Mouse (Mus musculus) limb, embryonic 11.5 days (tissue): Measurements from ENCODE around the gene Tmod4. TPM values are rescaled to one million over a fixed set of nuclear protein-coding genes. Genes with fewer than 3 reads are reported as not detected.

Source experiments
- ATAC-seq: fragments of 200-750 bp; cut with Nextera tagmentation; 2 replicates; pipeline ENCODE4 v1.8.0; 2017; ENCODE audit warnings: low read depth; ENCODE audit not compliant: insufficient number of reproducible peaks, low FRiP score, low TSS enrichment
- DNase-seq: peaks from one replicate; pipeline ENCODE4 v3.0.0-alpha.2; 2015; ENCODE audit warnings: low spot score
- H3K27ac ChIP-seq: fragments of 300-500 bp; sonication (generic); replicated peaks from 2 replicates; pipeline ENCODE4 v1.5.1; 2014; ENCODE audit warnings: low read depth, mild to moderate bottlenecking, low read length
- H3K27me3 ChIP-seq: fragments of 300-500 bp; sonication (generic); 2 replicates; pipeline ENCODE4 v1.6.1; 2014; ENCODE audit warnings: mild to moderate bottlenecking, low read length, mixed read lengths; ENCODE audit not compliant: control insufficient read depth, insufficient read depth
- H3K36me3 ChIP-seq: fragments of 300-500 bp; sonication (generic); 2 replicates; pipeline ENCODE4 v1.6.1; 2014; ENCODE audit warnings: mild to moderate bottlenecking, low read length, moderate library complexity, mixed read lengths; ENCODE audit not compliant: control insufficient read depth, insufficient read depth
- H3K4me1 ChIP-seq: fragments of 300-500 bp; sonication (generic); 2 replicates; pipeline ENCODE4 v1.6.1; 2014; ENCODE audit warnings: low read length, mixed read lengths; ENCODE audit not compliant: control insufficient read depth, insufficient read depth
- H3K4me2 ChIP-seq: fragments of 300-500 bp; sonication (generic); 2 replicates; pipeline ENCODE4 v1.6.1; 2014; ENCODE audit warnings: low read depth, mild to moderate bottlenecking, moderate library complexity; ENCODE audit not compliant: severe bottlenecking
- H3K4me3 ChIP-seq: fragments of 300-500 bp; sonication (generic); 2 replicates; pipeline ENCODE4 v1.5.1; 2014; ENCODE audit warnings: low read depth, low read length
- H3K9ac ChIP-seq: fragments of 300-500 bp; sonication (generic); 2 replicates; pipeline ENCODE4 v1.6.1; 2014; ENCODE audit warnings: mild to moderate bottlenecking, low read length
- H3K9me3 ChIP-seq: fragments of 300-500 bp; sonication (generic); 2 replicates; pipeline ENCODE4 v1.6.1; 2016; ENCODE audit warnings: low read length; ENCODE audit not compliant: control insufficient read depth
- WGBS: fragments of 180-500 bp; shearing (Covaris S2); extraction: QIAGEN DNeasy Blood & Tissue Kit; methylation state at CpG from one replicate; pipeline ENCODE4 v1.1.7; 2014; 5-methylcytosine and 5-hydroxymethylcytosine counted together
- microRNA-seq: library from miRNA; unstranded; fragments of <30 nt; microRNA quantifications from one replicate; pipeline ENCODE4, GENCODE M21; 2016
- polyA plus RNA-seq: library from polyadenylated mRNA; unstranded; fragments of >200 nt; fragmentation: Nextera tagmentation; extraction: Ambion mirVana; gene quantifications from 2 replicates; pipeline ENCODE4 v1.2.1, GENCODE M21; 2014

Tmod4 gene
- polyA plus RNA-seq, 1 experiment from 2014 or later = 0.88 TPM

DNA sequence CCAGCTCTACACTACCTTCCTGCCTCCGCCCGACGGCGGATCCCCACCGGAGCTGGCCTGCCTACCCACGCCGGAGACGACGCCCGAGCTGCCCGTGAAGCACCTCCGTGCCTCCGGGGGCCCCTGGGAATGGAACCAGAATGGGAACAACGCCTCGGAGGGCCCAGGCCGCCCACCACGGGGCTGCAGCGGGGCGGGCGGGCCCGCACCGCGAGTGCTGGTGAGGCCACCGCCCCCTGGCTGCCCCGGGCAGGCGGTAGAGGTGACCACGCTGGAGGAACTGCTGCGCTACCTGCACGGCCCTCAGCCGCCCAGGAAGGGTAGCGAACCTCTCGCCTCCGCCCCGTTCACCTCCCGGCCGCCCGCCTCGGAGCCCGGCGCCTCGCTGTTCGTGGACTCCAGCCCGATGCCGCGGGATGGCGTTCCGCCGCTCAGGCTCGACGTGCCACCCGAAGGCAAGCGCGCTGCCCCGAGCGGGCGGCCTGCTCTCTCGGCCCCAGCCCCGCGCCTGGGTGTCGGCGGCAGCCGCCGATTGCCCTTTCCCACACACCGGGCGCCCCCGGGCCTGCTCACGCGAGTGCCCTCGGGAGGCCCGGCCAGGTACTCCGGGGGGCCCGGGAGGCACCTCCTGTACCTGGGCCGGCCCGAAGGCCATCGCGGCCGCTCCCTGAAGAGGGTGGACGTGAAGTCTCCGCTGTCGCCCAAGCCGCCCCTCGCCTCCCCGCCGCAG lies 48.4 kb downstream of the Tmod4 start:
- peak overlapping the region; percentile 11; the same call in 1 of the 2 replicates for H3K4me3 ChIP-seq
- no peaks in the 10 kb centered on the region for H3K9me3 ChIP-seq
- peaks cover 20% of the 10 kb centered on the region for H3K36me3 ChIP-seq
- peaks cover 37% of the 10 kb centered on the region for H3K27me3 ChIP-seq
- DNase-seq (peak; percentile 63), ATAC-seq (no peak)
- WGBS = 13% methylated on average over 73 of the region's 84 CpGs
- peaks cover 5% of the 10 kb centered on the region; the same call in 1 of the 2 replicates for H3K4me1 ChIP-seq
- no peak overlapping the region; the same call in 1 of the 2 replicates for H3K9ac ChIP-seq
- peak overlapping the region; percentile 44; the same call in 1 of the 2 replicates for H3K4me2 ChIP-seq
- no peak overlapping the region for H3K27ac ChIP-seq

DNA sequence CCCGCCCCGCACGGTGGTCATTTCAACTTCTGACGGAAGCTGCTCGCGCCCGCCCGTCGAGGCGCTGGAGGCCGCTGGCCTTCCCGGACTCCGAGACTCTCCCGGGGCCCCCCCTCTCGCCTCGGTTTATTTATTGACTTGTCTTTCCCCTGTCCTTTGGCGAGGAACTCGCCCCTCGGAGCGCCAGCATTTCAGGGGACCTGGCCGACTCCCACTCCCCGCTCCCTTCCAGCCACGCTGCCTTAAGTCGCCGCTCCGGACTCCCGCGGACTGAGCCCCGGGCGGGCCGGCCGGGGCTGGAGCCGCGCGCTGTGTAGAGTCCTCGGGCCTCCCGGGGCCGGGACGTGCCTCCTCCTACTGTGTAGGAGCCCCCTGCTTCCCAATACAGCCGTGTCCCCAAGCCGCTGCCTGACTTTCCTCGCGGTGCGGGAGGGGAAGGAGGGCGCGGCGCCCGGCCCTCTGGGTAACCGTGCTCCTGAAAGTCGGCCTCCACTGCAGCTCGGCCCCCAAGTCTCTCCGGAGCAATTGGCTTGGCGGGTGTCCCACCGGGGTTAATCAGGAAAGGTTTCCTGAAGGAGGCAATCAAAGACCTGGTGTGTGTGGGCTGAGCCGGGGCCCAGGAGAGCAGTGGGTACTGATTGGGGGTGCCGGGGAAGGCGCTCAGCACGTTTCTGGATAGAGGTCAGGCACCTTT lies 49.1 kb downstream of the Tmod4 start:
- H3K27ac ChIP-seq = no peak overlapping the region
- WGBS = 4% methylated on average over 58 of the region's 58 CpGs

DNA sequence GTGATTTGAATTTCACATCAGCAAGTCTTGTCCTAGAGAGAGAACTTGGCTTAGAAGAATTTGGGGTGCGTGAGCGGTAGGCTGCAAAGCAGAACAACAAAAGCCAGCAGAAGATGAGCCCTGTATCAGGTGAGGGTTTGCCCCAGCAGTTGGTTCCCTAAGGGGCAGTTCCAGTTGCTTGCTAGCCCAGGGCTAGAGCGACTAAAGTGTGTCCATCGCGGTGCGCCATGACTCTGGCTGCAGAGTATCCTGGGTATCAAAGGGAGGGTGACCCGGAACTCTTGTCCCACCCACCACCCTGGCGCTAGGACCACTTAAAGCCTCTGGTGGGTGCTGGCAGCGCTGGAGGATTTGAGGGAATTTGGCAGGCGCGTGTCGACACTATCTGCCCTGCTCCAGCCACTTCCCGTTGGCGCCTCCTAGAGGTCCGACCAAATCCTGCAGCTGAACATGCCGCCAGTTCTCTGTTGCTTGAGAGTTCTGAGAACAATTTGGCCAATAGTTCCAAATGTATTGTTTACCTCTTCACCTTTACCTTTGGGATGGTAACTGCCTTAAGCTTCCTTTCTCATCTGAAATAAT lies 49.8 kb downstream of the Tmod4 start:
- Histone ChIP-seq H3K36me3 (peaks cover 20% of the 10 kb centered on the region), H3K4me1 (peaks cover 5% of the 10 kb centered on the region; the same call in 1 of the 2 replicates), H3K4me2 (peak overlapping the region; percentile 13; the same call in 1 of the 2 replicates), H3K27ac (no peak overlapping the region), H3K27me3 (peaks cover 37% of the 10 kb centered on the region), H3K9me3 (no peaks in the 10 kb centered on the region), H3K4me3 (no peak overlapping the region), H3K9ac (no peak overlapping the region)
- DNase-seq = peak; percentile 93
- 1% methylated on average over 16 of the region's 16 CpGs for WGBS
- peak; percentile 28; the same call in 1 of the 2 replicates for ATAC-seq

More for the DNA sequence above, 49.1 kb downstream of the Tmod4 start:
- ATAC-seq (no peak), DNase-seq (peak; percentile 61)
- no peaks in the 10 kb centered on the region for H3K9me3 ChIP-seq
- peaks cover 20% of the 10 kb centered on the region for H3K36me3 ChIP-seq
- peaks cover 5% of the 10 kb centered on the region; the same call in 1 of the 2 replicates for H3K4me1 ChIP-seq
- H3K27me3 ChIP-seq = peaks cover 37% of the 10 kb centered on the region
- peak overlapping the region; percentile 44 for H3K4me2 ChIP-seq
- H3K9ac ChIP-seq = peak overlapping the region; percentile 5; the same call in 1 of the 2 replicates
- peak overlapping the region; percentile 11; the same call in 1 of the 2 replicates for H3K4me3 ChIP-seq

DNA sequence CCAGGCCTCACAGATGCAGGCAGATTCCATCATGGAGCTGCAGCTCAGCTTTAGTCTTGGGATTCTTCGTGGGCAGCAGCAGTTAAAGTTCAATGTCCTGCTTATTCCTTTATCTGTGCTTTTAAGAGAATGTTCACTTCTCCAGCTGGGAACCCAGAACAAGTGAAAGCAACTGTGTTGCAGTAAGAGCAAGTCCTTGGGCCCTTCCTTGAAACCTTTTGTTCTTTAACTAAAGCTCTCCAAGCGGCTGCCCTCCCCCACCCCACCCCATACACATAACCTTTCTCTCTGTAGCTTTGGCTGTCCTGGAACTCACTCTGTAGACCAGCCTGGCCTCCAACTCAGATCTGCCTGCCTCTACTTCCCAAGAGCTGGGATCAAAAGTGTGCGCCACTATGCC lies 52.2 kb downstream of the Tmod4 start:
- Histone ChIP-seq H3K4me3 (no peak overlapping the region), H3K9ac (no peak overlapping the region), H3K9me3 (no peaks in the 10 kb centered on the region), H3K4me1 (peaks cover 5% of the 10 kb centered on the region; the same call in 1 of the 2 replicates), H3K27me3 (peaks cover 20% of the 10 kb centered on the region), H3K4me2 (no peak overlapping the region), H3K36me3 (peaks cover 9% of the 10 kb centered on the region), H3K27ac (no peak overlapping the region)
- 69% methylated on average over 3 of the region's 3 CpGs for WGBS
- DNase-seq (no peak), ATAC-seq (no peak)

DNA sequence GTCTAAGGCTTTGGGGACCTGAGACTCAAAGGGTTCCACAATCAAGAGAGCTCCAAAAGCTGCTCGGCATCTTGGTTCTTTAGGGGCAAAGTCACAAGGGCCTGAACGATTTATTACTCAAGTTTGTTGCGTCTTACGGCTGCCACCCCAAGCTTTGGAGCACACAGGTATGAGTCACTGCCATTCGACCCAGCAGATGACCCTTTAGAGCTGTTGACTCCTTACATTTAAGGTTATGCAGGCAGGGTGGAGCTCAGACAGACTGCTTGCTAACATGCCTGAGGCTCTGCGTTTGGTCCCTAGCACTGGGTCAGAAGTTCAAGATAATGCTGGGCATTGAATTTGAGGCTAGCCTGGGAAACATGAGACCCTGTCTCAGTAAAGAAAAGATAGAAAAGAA lies 53.3 kb downstream of the Tmod4 start:
- no peak overlapping the region for H3K4me2 ChIP-seq
- DNase-seq (no peak), ATAC-seq (no peak)
- peaks cover 5% of the 10 kb centered on the region; the same call in 1 of the 2 replicates for H3K4me1 ChIP-seq
- no peak overlapping the region for H3K4me3 ChIP-seq
- H3K36me3 ChIP-seq = peaks cover under 1% of the 10 kb centered on the region; the same call in 1 of the 2 replicates
- H3K27me3 ChIP-seq = peaks cover 9% of the 10 kb centered on the region
- H3K27ac ChIP-seq = no peak overlapping the region
- H3K9ac ChIP-seq = no peak overlapping the region
- H3K9me3 ChIP-seq = no peaks in the 10 kb centered on the region
- WGBS = 65% methylated on average over 6 of the region's 6 CpGs

Small RNAs within 50 kb of the gene (microRNA-seq; reads per million reads assigned to microRNA genes)
- gene Mir8099-1 = not detected

Other genes with a start within 250 kb of the Tmod4 start
- 353 and 388 TPM in 2 replicates for gene Psmb4, start 237.5 kb upstream of the Tmod4 start, polyA plus RNA-seq
- gene Selenbp1, start 191.4 kb upstream of the Tmod4 start, polyA plus RNA-seq = 17.2 and 17.6 TPM in 2 replicates
- 13.3 and 13.7 TPM in 2 replicates for gene Rfx5, start 170.4 kb upstream of the Tmod4 start, polyA plus RNA-seq
- gene Pi4kb, start 149.7 kb upstream of the Tmod4 start, polyA plus RNA-seq = 25.0 and 28.0 TPM in 2 replicates
- 28.5 and 33.5 TPM in 2 replicates for gene Zfp687, start 109.0 kb upstream of the Tmod4 start, polyA plus RNA-seq
- gene Psmd4, start 81.9 kb upstream of the Tmod4 start, polyA plus RNA-seq = 331 and 340 TPM in 2 replicates
- 15.4 and 17.3 TPM in 2 replicates for gene Pip5k1a, start 17.5 kb upstream of the Tmod4 start, polyA plus RNA-seq
- gene Vps72, start 13.5 kb upstream of the Tmod4 start, polyA plus RNA-seq = 254 and 281 TPM in 2 replicates
- 67.7 and 76.8 TPM in 2 replicates for gene Scnm1, start 9.5 kb downstream of the Tmod4 start, polyA plus RNA-seq
- 12.8 and 13.3 TPM in 2 replicates for gene Lysmd1, start 9.6 kb downstream of the Tmod4 start, polyA plus RNA-seq
- gene Tnfaip8l2, start 17.9 kb downstream of the Tmod4 start, polyA plus RNA-seq = 1.6 TPM in 2 replicates
- gene Sema6c, start 36.0 kb downstream of the Tmod4 start, polyA plus RNA-seq = 12.8 and 15.2 TPM in 2 replicates
- 8.7 and 8.9 TPM in 2 replicates for gene Gabpb2, start 93.4 kb downstream of the Tmod4 start, polyA plus RNA-seq
- gene Cdc42se1, start 104.3 kb downstream of the Tmod4 start, polyA plus RNA-seq = 80.1 and 89.6 TPM in 2 replicates
- gene Mllt11, start 107.7 kb downstream of the Tmod4 start, polyA plus RNA-seq = 14.8 and 18.2 TPM in 2 replicates
- 0.53 and 0.82 TPM in 2 replicates for gene Gm128, start 117.1 kb downstream of the Tmod4 start, polyA plus RNA-seq
- 1.1 and 1.6 TPM in 2 replicates for gene Bnipl, start 126.7 kb downstream of the Tmod4 start, polyA plus RNA-seq
- gene Mindy1, start 156.9 kb downstream of the Tmod4 start, polyA plus RNA-seq = 34.9 and 35.4 TPM in 2 replicates
- gene Prune1, start 157.6 kb downstream of the Tmod4 start, polyA plus RNA-seq = 26.8 and 27.6 TPM in 2 replicates
- 1.6 and 1.8 TPM in 2 replicates for gene Anxa9, start 182.7 kb downstream of the Tmod4 start, polyA plus RNA-seq
- gene Cers2, start 190.3 kb downstream of the Tmod4 start, polyA plus RNA-seq = 132 and 138 TPM in 2 replicates
- 62.3 and 67.8 TPM in 2 replicates for gene Setdb1, start 232.7 kb downstream of the Tmod4 start, polyA plus RNA-seq